Mouse (Mus musculus): ENCODE results near the gene Nprl2. TPM values are rescaled to one million over a fixed set of nuclear protein-coding genes. Genes with fewer than 3 reads are reported as not detected.
A peak's percentile ranks its signal among the peaks of the same experiment; 100 is the strongest.

Gene Nprl2
- polyA plus RNA-seq (2012; rRNA removed) = 64.1 and 70.7 TPM in 2 replicates

DNA sequence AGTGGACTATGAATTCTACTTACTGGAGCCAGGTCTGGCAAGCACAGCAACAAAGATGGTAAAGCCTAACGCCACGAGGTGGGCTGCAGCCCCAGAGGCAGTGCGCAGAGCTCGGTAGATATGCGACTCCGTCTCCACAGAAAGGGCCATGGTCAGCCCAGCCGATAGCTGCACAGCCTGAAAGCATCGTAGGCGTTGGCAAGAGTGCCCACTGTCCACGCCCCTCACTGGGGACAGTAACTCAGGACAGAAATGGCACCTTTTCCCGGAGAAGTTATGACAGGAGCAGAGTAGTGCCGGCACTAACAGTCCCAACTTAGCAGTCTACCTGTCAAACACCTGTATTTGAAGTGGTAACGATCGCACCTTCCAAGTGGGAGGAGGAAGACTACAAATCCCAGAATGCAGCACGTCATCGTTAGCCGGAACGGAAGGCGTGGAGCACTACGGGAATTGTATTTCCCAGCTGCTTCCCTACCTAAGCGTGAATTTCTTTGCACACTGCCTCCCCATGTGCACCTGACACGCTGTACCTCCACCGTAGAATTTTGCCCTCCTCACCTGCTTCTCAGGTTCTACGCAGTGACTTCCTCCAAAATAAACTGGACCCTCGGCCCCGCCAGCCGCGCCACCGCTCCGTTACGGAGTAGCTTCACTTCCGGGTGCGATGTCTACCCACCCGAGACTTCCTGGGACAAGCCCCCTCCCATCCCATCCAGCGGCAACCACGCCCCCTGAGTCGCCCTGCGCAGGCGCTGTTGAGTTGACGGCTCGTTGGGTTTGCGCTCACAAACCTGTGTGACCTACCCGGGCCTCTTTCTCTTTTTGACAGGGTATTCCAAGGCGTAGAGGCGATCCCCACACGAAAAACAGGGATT, at the start of gene Nprl2, which contains the start of gene Cyb561d2:
Nprl2 (plus strand) TSS at position 753 of the 878 bp plus-strand sequence.
Cyb561d2 (minus strand) TSS at position 720 of the 878 bp plus-strand sequence.
- TF ChIP-seq CTCF (IDR thresholded peaks at IDR 0.05; ENCODE audit: borderline replicate concordance, insufficient read depth, low read depth, low read length) (no peak), POLR2A (IDR thresholded peaks at IDR 0.05; ENCODE audit: borderline replicate concordance, insufficient read depth, low read length) (peak; percentile 75; the same call in 1 of the 2 replicates)
- WGBS = 1% methylated on average over 46 of the region's 46 CpGs
- H3K4me1 ChIP-seq (ENCODE audit: control insufficient read depth, insufficient read depth, low read length) = peaks cover 11% of the 10 kb centered on the region
- DNase-seq = peak; percentile 94 to 96
- H3K4me3 ChIP-seq (replicated peaks; ENCODE audit: insufficient read depth, low read depth, low read length) = peak within 1 kb of the TSS; percentile 83
- H3K27ac ChIP-seq (ENCODE audit: insufficient read depth, low read length) = peak within 1 kb of the TSS; percentile 24
- H3K27me3 ChIP-seq (ENCODE audit: control insufficient read depth, insufficient read depth, low read length) = no peaks in the 10 kb centered on the region

DNA sequence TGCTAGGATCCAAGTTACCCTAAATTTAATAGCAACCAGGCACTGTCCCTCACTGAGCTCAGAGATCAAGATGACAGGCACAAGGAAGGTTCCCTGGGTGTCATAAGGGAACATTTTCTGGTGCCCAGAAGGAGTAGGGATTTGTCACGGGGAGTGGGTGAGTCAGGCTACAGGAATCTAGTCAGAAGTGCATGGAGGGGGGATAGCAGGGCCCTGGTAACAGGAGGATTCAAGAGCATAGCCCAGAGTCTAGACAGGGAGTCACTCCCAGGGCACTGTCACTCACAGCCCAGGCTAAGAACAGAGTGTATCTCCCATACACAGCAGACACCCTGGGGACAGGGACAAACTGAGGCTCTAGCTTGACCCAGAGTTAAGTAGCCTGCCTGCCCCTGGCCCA, 48.5 kb upstream of the Nprl2 start:
- peaks cover 12% of the 10 kb centered on the region; the same call in 1 of the 2 replicates for H3K4me1 ChIP-seq (ENCODE audit: control insufficient read depth, insufficient read depth, low read length)
- H3K4me3 ChIP-seq (replicated peaks; ENCODE audit: insufficient read depth, low read depth, low read length) = no peak overlapping the region
- H3K27ac ChIP-seq (ENCODE audit: insufficient read depth, low read length) = no peak overlapping the region
- no peak for DNase-seq
- H3K27me3 ChIP-seq (ENCODE audit: control insufficient read depth, insufficient read depth, low read length) = no peaks in the 10 kb centered on the region
- WGBS = 74% methylated on average over 1 of the region's 1 CpGs
- TF ChIP-seq POLR2A (IDR thresholded peaks at IDR 0.05; ENCODE audit: borderline replicate concordance, insufficient read depth, low read length) (no peak), CTCF (IDR thresholded peaks at IDR 0.05; ENCODE audit: borderline replicate concordance, insufficient read depth, low read depth, low read length) (no peak)

DNA sequence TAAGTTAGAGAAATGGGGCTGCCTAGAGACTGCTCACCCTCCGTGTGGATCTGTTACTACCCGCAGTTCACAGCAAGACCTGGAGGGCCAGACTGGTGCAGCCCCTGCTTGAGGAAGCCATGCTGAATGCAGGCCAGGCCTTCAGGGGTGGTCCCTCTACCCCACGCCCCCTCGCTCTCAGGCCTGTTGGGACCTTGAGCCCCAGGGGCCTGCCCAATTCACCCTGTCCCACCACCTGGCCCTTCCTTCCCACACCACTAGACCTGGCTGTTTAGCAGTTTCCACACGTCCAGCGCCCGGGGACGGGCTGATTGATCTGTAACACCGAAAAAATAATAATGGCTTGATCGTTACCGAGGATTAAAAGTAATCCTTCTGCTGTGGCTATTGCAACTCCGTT, 47.8 kb upstream of the Nprl2 start:
- TF ChIP-seq POLR2A (IDR thresholded peaks at IDR 0.05; ENCODE audit: borderline replicate concordance, insufficient read depth, low read length) (no peak), CTCF (IDR thresholded peaks at IDR 0.05; ENCODE audit: borderline replicate concordance, insufficient read depth, low read depth, low read length) (no peak)
- no peaks in the 10 kb centered on the region for H3K27me3 ChIP-seq (ENCODE audit: control insufficient read depth, insufficient read depth, low read length)
- no peak overlapping the region for H3K27ac ChIP-seq (ENCODE audit: insufficient read depth, low read length)
- 91% methylated on average over 12 of the region's 12 CpGs for WGBS
- DNase-seq = no peak
- peaks cover 12% of the 10 kb centered on the region; the same call in 1 of the 2 replicates for H3K4me1 ChIP-seq (ENCODE audit: control insufficient read depth, insufficient read depth, low read length)
- H3K4me3 ChIP-seq (replicated peaks; ENCODE audit: insufficient read depth, low read depth, low read length) = no peak overlapping the region

DNA sequence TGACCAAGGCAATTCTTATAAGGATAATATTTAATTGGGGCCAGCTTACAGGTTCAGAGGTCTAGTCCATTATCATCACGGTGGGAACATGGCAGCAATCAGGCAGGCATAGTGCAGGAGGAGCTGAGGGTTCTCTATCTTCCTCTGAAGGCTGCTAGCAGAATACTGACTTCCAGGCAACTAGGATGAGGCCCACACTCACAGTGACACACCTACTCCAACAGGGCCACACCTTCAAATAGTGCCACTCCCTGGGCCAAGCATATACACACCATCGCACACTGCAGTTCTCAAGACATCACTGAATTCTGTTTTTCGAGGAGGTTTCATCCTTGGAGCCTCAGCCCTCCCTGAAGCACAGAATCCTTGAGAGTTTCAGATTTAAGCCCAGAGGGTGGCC, 45.7 kb upstream of the Nprl2 start:
- Histone ChIP-seq H3K4me1 (ENCODE audit: control insufficient read depth, insufficient read depth, low read length) (peaks cover 16% of the 10 kb centered on the region; the same call in 1 of the 2 replicates), H3K27ac (ENCODE audit: insufficient read depth, low read length) (no peak overlapping the region), H3K27me3 (ENCODE audit: control insufficient read depth, insufficient read depth, low read length) (no peaks in the 10 kb centered on the region), H3K4me3 (replicated peaks; ENCODE audit: insufficient read depth, low read depth, low read length) (no peak overlapping the region)
- no peak for DNase-seq
- TF ChIP-seq CTCF (IDR thresholded peaks at IDR 0.05; ENCODE audit: borderline replicate concordance, insufficient read depth, low read depth, low read length) (no peak), POLR2A (IDR thresholded peaks at IDR 0.05; ENCODE audit: borderline replicate concordance, insufficient read depth, low read length) (no peak)
- WGBS = 92% methylated on average over 3 of the region's 3 CpGs

DNA sequence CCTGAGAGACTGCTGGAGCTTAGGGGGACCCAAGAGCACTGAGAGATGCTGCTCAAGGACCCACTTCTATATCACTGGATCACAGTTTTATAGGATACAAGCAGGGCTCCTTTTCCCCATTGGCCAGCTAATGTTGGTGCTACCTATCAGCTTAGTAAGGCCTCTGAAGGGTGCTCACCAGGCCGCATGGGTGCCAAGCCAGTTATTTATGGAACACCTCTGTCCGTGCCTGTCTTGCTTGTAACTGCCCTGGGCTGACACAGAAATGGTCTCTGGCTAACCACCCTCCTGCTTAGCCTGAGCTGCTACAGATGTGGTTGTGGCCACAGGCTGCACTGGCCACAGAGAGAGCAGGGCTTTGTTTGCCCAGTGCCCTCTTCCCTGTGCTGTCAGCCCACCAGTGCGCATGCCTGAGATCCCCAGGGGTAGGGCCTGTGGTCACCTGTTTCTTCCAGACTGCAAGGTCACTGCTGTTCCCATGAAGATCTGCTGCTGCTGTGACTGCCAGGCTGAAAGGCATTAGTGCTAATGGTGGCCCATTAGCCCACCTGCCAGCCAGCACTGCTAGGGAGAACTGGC, 41.2 kb upstream of the Nprl2 start:
- H3K27ac ChIP-seq (ENCODE audit: insufficient read depth, low read length) = no peak overlapping the region
- H3K4me1 ChIP-seq (ENCODE audit: control insufficient read depth, insufficient read depth, low read length) = peaks cover 32% of the 10 kb centered on the region
- no peaks in the 10 kb centered on the region for H3K27me3 ChIP-seq (ENCODE audit: control insufficient read depth, insufficient read depth, low read length)
- H3K4me3 ChIP-seq (replicated peaks; ENCODE audit: insufficient read depth, low read depth, low read length) = no peak overlapping the region
- no peak for DNase-seq
- TF ChIP-seq CTCF (IDR thresholded peaks at IDR 0.05; ENCODE audit: borderline replicate concordance, insufficient read depth, low read depth, low read length) (no peak), POLR2A (IDR thresholded peaks at IDR 0.05; ENCODE audit: borderline replicate concordance, insufficient read depth, low read length) (no peak)
- 85% methylated on average over 3 of the region's 3 CpGs for WGBS

DNA sequence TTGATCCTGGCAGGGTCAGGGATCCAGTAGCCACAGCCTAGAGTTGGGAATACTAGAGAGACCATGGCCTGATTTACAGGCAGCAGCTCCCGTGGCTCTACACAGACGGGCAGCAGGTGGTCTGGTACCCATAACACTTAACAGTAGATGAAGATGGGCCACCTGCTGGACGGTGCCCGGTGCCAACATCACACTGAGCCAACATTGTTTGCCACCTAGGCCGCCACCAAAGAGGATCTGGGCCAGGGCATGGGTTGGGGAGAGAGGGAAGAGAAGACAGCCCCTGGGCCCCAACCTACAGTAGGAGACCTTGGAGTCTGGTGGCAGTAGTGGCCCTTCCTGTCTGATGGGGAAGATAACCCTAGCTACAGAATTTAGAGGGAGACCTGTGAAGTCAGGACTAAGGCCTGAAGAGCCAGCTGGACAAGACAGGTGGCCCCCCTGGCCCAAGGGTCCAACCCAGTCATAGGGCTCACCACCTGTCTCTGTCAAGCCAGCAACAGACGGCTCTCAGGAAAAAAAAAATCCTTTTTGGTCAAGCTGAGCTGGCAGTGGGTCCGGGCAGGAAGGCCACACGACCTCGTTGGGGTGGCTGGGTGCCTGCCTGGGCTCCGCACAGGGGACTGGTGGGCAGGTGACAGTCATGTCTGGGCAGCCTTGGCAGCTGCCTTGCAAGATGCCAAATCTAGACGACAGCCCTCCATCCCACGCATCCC, 39.7 kb upstream of the Nprl2 start:
- Histone ChIP-seq H3K4me3 (replicated peaks; ENCODE audit: insufficient read depth, low read depth, low read length) (no peak overlapping the region), H3K27me3 (ENCODE audit: control insufficient read depth, insufficient read depth, low read length) (no peaks in the 10 kb centered on the region), H3K4me1 (ENCODE audit: control insufficient read depth, insufficient read depth, low read length) (peaks cover 32% of the 10 kb centered on the region), H3K27ac (ENCODE audit: insufficient read depth, low read length) (peak overlapping the region; percentile 35; the same call in 1 of the 2 replicates)
- TF ChIP-seq POLR2A (IDR thresholded peaks at IDR 0.05; ENCODE audit: borderline replicate concordance, insufficient read depth, low read length) = 0 out of 2 replicates have a peak, but pooled peaks have one; percentile 0
- TF ChIP-seq CTCF (IDR thresholded peaks at IDR 0.05; ENCODE audit: borderline replicate concordance, insufficient read depth, low read depth, low read length) = no peak
- WGBS = 12% methylated on average over 12 of the region's 12 CpGs
- peak; percentile 75 to 88 for DNase-seq

All from cerebellum, adult 2 months (tissue).